Mouse (Mus musculus) kidney, postnatal 0 days (tissue): ENCODE data around the gene Map9. TPM values are rescaled to one million over a fixed set of nuclear protein-coding genes. Genes with fewer than 3 reads are reported as not detected.
"Not testable (repeated sequence)": the region's sequence is repeated elsewhere in the genome, so short reads cannot be mapped to it uniquely, and the experiment has no call there.

ENCODE experiments used
- ATAC-seq: fragments of 200-750 bp; cut with Nextera tagmentation; replicated peaks from 2 replicates; pipeline ENCODE4 v1.8.0; 2017; ENCODE audit warnings: low read depth, moderate number of reproducible peaks, moderate TSS enrichment, moderate library complexity; ENCODE audit not compliant: low FRiP score
- DNase-seq: peaks from one replicate; pipeline ENCODE4 v3.0.0-alpha.2; 2016; ENCODE audit warnings: low spot score
- H3K27ac ChIP-seq: fragments of 300-500 bp; sonication (generic); 2 replicates; pipeline ENCODE4 v1.5.1; 2014; ENCODE audit warnings: mild to moderate bottlenecking
- H3K27me3 ChIP-seq: fragments of 300-500 bp; sonication (generic); 2 replicates; pipeline ENCODE4 v1.6.1; 2014; ENCODE audit warnings: low read length, mixed read lengths; ENCODE audit not compliant: insufficient read depth
- H3K36me3 ChIP-seq: fragments of 300-500 bp; sonication (generic); 2 replicates; pipeline ENCODE4 v1.6.1; 2014; ENCODE audit warnings: low read length, mixed read lengths; ENCODE audit not compliant: insufficient read depth
- H3K4me1 ChIP-seq: fragments of 300-500 bp; sonication (generic); replicated peaks from 2 replicates; pipeline ENCODE4 v1.6.1; 2014; ENCODE audit warnings: antibody characterized with exemption, low read length, mixed read lengths; ENCODE audit not compliant: insufficient read depth
- H3K4me2 ChIP-seq: fragments of 300-500 bp; sonication (generic); 2 replicates; pipeline ENCODE4 v1.6.1; 2014; ENCODE audit warnings: mild to moderate bottlenecking, low read length, moderate library complexity, mixed read lengths
- H3K4me3 ChIP-seq: fragments of 300-500 bp; sonication (generic); replicated peaks from 2 replicates; pipeline ENCODE4 v1.5.1; 2014; ENCODE audit warnings: low read depth, low read length
- H3K9ac ChIP-seq: fragments of 300-500 bp; sonication (generic); 2 replicates; pipeline ENCODE4 v1.6.1; 2014; ENCODE audit warnings: low read depth, low read length
- H3K9me3 ChIP-seq: fragments of 300-500 bp; sonication (generic); replicated peaks from 2 replicates; pipeline ENCODE4 v1.6.1; 2016; ENCODE audit warnings: low read length, inconsistent platforms, mixed read lengths
- CTCF ChIP-seq: IDR thresholded peaks from 2 replicates; pipeline ENCODE4 v1.5.1; 2016; ENCODE audit warnings: antibody characterized with exemption, low read depth, mild to moderate bottlenecking, moderate library complexity
- WGBS: fragments of 180-500 bp; shearing (Covaris S2); extraction: QIAGEN DNeasy Blood & Tissue Kit; methylation state at CpG from one replicate; pipeline ENCODE4 v1.1.7; 2014; 5-methylcytosine and 5-hydroxymethylcytosine counted together
- polyA plus RNA-seq: library from polyadenylated mRNA; unstranded; fragments of >200 nt; fragmentation: Nextera tagmentation; extraction: Ambion mirVana; gene quantifications from 2 replicates; pipeline ENCODE4 v1.2.1, GENCODE M21; 2015

Gene Map9
- polyA plus RNA-seq, 1 experiment from 2014 or later, result 7.4 TPM

DNA sequence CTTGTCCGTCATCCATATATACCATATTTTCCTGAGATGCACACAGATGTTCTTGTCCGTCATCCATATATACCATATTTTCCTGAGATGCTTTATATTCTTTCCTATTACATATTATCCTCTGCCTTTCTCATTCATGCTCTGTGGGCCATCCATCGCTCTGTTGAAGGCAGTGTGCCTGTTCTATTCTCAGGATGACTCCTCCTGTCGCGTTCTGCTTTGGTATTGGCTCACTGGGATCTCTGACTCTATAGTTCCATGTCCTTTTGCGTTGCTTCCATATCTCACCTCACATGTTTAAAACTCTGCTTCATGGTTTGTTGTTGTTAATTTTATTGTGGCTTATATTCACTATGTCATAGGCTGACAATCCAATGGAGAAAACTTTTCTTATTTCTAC lies 48.0 kb downstream of the Map9 start:
- TF ChIP-seq CTCF, result no peak
- Histone ChIP-seq H3K4me3 (no peak overlapping the region), H3K4me1 (no peaks in the 10 kb centered on the region), H3K9ac (no peak overlapping the region), H3K9me3 (no peaks in the 10 kb centered on the region), H3K4me2 (no peak overlapping the region), H3K36me3 (no peaks in the 10 kb centered on the region), H3K27ac (no peak overlapping the region), H3K27me3 (no peaks in the 10 kb centered on the region)
- ATAC-seq (no peak), DNase-seq (no peak)
- WGBS, result 87% methylated on average over 6 of the region's 6 CpGs

DNA sequence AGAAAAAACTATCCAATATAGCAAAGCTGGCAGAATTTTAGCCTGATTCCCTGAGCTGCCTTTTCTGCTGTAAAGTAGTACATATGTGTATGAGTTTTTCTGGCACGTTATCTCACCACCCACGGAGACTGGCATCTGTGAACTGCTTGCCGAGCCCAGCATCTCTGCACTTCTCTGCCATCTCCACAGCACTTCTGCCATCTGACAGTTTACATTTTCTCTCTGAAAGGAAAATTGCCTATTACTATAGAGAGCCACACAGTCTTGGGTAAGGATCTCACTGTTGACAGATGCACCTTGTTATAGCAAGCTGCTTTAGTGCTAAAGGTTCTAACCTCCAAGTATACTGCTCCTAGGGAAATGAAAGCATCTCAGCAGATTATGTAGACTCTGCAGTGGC lies 48.5 kb downstream of the Map9 start:
- WGBS, result 90% methylated on average over 3 of the region's 3 CpGs
- DNase-seq, result no peak
- Histone ChIP-seq H3K27ac (no peak overlapping the region), H3K4me1 (no peaks in the 10 kb centered on the region), H3K9ac (no peak overlapping the region), H3K36me3 (no peaks in the 10 kb centered on the region), H3K27me3 (no peaks in the 10 kb centered on the region), H3K4me3 (no peak overlapping the region), H3K4me2 (no peak overlapping the region), H3K9me3 (no peaks in the 10 kb centered on the region)
- no peak for TF ChIP-seq CTCF
- ATAC-seq, result no peak

DNA sequence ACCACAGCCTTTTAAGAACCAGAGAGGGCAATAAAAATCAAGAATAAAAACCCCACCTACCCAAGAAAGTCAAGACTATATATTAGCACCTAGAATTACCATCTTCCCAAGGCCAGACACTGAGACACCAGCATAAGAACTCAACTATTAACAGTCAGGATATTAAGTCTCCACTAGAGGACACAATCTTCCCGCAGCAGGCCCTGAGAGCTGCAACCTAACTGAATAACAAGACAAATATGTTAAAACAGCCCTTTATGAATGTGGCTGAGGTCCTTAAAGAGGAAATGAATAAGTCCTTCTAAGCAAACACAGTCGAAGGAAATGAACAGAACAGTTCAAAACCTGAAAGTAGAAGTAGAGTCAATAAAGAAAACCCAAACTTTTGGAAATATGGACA lies 49.6 kb downstream of the Map9 start:
- no peaks in the 10 kb centered on the region for H3K27me3 ChIP-seq
- DNase-seq (peak; percentile 9), ATAC-seq (no peak)
- no peaks in the 10 kb centered on the region for H3K4me1 ChIP-seq
- H3K4me3 ChIP-seq, result no peak overlapping the region
- H3K36me3 ChIP-seq, result no peaks in the 10 kb centered on the region
- no peak overlapping the region for H3K9ac ChIP-seq
- 56% methylated on average over 2 of the region's 2 CpGs for WGBS
- no peaks in the 10 kb centered on the region for H3K9me3 ChIP-seq
- peak; percentile 53 for TF ChIP-seq CTCF
- no peak overlapping the region for H3K27ac ChIP-seq
- H3K4me2 ChIP-seq, result no peak overlapping the region

- no peak for ATAC-seq
- Histone ChIP-seq H3K9ac (no peak overlapping the region), H3K4me1 (no peaks in the 10 kb centered on the region), H3K27me3 (no peaks in the 10 kb centered on the region), H3K9me3 (no peaks in the 10 kb centered on the region), H3K4me3 (no peak overlapping the region), H3K36me3 (no peaks in the 10 kb centered on the region), H3K4me2 (no peak overlapping the region), H3K27ac (no peak overlapping the region)
- DNase-seq, result peak; percentile 69
- peak; percentile 40; the same call in 1 of the 2 replicates for TF ChIP-seq CTCF
These were observed 54.6 kb downstream of the Map9 start for GRCm38 (mm10) chr3:82412397-82412796.

- no peak overlapping the region for H3K4me3 ChIP-seq
- no peaks in the 10 kb centered on the region for H3K36me3 ChIP-seq
- H3K27ac ChIP-seq, result no peak overlapping the region
- no peak overlapping the region for H3K4me2 ChIP-seq
- H3K27me3 ChIP-seq, result no peaks in the 10 kb centered on the region
- ATAC-seq (no peak), DNase-seq (no peak)
- TF ChIP-seq CTCF, result no peak
- no peaks in the 10 kb centered on the region for H3K4me1 ChIP-seq
- H3K9ac ChIP-seq, result no peak overlapping the region
- no peaks in the 10 kb centered on the region for H3K9me3 ChIP-seq
- WGBS, result 80% methylated on average over 3 of the region's 3 CpGs
These were observed 60.1 kb downstream of the Map9 start for GRCm38 (mm10) chr3:82417958-82418357.

DNA sequence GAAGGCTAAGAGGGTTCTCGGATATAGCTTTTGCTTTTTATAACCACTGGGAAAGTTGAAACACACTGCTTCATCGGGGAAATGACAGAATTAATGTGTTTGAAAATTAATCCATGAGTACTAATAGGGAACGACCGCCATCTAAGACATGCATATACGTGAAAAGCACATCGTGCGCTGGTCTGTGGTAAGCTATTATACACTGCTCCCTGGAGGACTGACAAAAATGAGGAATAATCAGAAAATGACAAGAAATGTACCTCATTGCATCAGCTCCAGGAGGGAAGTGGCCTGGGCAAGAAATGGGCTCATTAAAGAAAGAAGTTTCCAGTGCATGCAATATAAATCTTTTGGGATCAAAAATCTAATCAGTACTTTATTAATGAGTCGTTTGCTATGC lies 77.5 kb downstream of the Map9 start:
- no peak for TF ChIP-seq CTCF
- no peaks in the 10 kb centered on the region for H3K4me1 ChIP-seq
- no peak for DNase-seq

GRCm38 (mm10) chr3:82440976-82441375 lies 83.1 kb downstream of the Map9 start:
- DNase-seq, result no peak
- H3K27me3 ChIP-seq, result no peaks in the 10 kb centered on the region
- H3K4me1 ChIP-seq, result no peaks in the 10 kb centered on the region
- no peak overlapping the region for H3K4me3 ChIP-seq
- no peak overlapping the region for H3K4me2 ChIP-seq
- 29% methylated on average over 3 of the region's 3 CpGs for WGBS
- no peak overlapping the region for H3K9ac ChIP-seq
- no peak for ATAC-seq
- no peaks in the 10 kb centered on the region for H3K36me3 ChIP-seq
- H3K9me3 ChIP-seq, result no peaks in the 10 kb centered on the region
- no peak overlapping the region for H3K27ac ChIP-seq
- no peak for TF ChIP-seq CTCF

More for the DNA sequence above, 77.5 kb downstream of the Map9 start:
- Histone ChIP-seq H3K27me3 (no peaks in the 10 kb centered on the region), H3K36me3 (no peaks in the 10 kb centered on the region), H3K27ac (no peak overlapping the region), H3K4me3 (no peak overlapping the region), H3K9ac (no peak overlapping the region), H3K4me2 (no peak overlapping the region), H3K9me3 (no peaks in the 10 kb centered on the region)
- 91% methylated on average over 8 of the region's 8 CpGs for WGBS
- ATAC-seq, result no peak

DNA sequence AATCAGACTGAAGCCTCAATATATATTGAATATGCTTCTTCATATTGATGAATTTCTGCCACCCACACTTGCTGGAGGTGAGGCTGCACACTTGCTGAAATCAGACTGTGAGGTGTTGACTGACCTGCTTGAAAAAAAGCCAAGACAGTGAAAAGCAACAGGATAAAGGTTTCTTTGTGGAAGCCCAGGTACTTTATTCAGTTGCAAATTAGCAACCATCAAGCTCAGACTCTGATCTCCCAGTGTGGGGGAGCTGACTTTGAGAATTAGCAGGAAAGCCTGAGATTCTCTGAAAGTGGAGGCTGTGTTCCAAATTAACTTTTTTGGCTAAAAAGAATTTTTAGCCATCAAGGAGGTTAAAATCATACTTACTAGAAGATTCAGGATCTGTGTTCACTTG lies 83.8 kb downstream of the Map9 start:
- not testable (repeated sequence) for DNase-seq, H3K4me3 ChIP-seq, H3K4me1 ChIP-seq, H3K9ac ChIP-seq, H3K9me3 ChIP-seq, H3K36me3 ChIP-seq, H3K27ac ChIP-seq, H3K27me3 ChIP-seq, H3K4me2 ChIP-seq, ATAC-seq
